Mouse (Mus musculus): ENCODE measurements around the gene Nrxn3. TPM values are rescaled to one million over a fixed set of nuclear protein-coding genes. Genes with fewer than 3 reads are reported as not detected.

Gene Nrxn3
- polyA plus RNA-seq, 1 experiment from 2014 or later, result 96.7 TPM

GRCm38 (mm10) chr12:89884576-89884975 lies 1161.9 kb downstream of the Nrxn3 start:
- no peak for ATAC-seq (ENCODE audit: low FRiP score)
- Histone ChIP-seq H3K4me1 (peaks cover 8% of the 10 kb centered on the region; the same call in 1 of the 2 replicates), H3K9ac (replicated peaks) (no peak overlapping the region), H3K27ac (replicated peaks) (no peak overlapping the region), H3K4me3 (replicated peaks) (no peak overlapping the region), H3K36me3 (no peaks in the 10 kb centered on the region), H3K9me3 (replicated peaks) (no peaks in the 10 kb centered on the region), H3K4me2 (no peak overlapping the region), H3K27me3 (replicated peaks) (no peaks in the 10 kb centered on the region)
- 85% methylated on average over 1 of the region's 1 CpGs for WGBS

GRCm38 (mm10) chr12:89888647-89889046 lies 1166.0 kb downstream of the Nrxn3 start:
- ATAC-seq (ENCODE audit: low FRiP score), result no peak
- Histone ChIP-seq H3K4me2 (no peak overlapping the region), H3K9me3 (replicated peaks) (no peaks in the 10 kb centered on the region), H3K27ac (replicated peaks) (no peak overlapping the region), H3K27me3 (replicated peaks) (no peaks in the 10 kb centered on the region), H3K4me1 (no peaks in the 10 kb centered on the region), H3K36me3 (no peaks in the 10 kb centered on the region), H3K4me3 (replicated peaks) (no peak overlapping the region), H3K9ac (replicated peaks) (no peak overlapping the region)
- 81% methylated on average over 3 of the region's 3 CpGs for WGBS

- Histone ChIP-seq H3K4me3 (replicated peaks) (no peak overlapping the region), H3K36me3 (no peaks in the 10 kb centered on the region), H3K4me2 (no peak overlapping the region), H3K4me1 (no peaks in the 10 kb centered on the region), H3K9ac (replicated peaks) (no peak overlapping the region), H3K27ac (replicated peaks) (no peak overlapping the region), H3K9me3 (replicated peaks) (no peaks in the 10 kb centered on the region), H3K27me3 (replicated peaks) (no peaks in the 10 kb centered on the region)
- 55% methylated on average over 2 of the region's 2 CpGs for WGBS
- no peak for ATAC-seq (ENCODE audit: low FRiP score)
Measured at GRCm38 (mm10) chr12:89896901-89897300, 1174.2 kb downstream of the Nrxn3 start.

GRCm38 (mm10) chr12:89909578-89909977 lies 1186.9 kb downstream of the Nrxn3 start:
- WGBS, result 26% methylated on average over 3 of the region's 3 CpGs
- H3K27ac ChIP-seq (replicated peaks), result no peak overlapping the region
- H3K4me2 ChIP-seq, result no peak overlapping the region
- no peaks in the 10 kb centered on the region for H3K36me3 ChIP-seq
- H3K4me1 ChIP-seq, result peaks cover 6% of the 10 kb centered on the region; the same call in 1 of the 2 replicates
- H3K9me3 ChIP-seq (replicated peaks), result no peaks in the 10 kb centered on the region
- no peak for ATAC-seq (ENCODE audit: low FRiP score)
- H3K27me3 ChIP-seq (replicated peaks), result no peaks in the 10 kb centered on the region
- H3K4me3 ChIP-seq (replicated peaks), result no peak overlapping the region
- no peak overlapping the region for H3K9ac ChIP-seq (replicated peaks)

- 39% methylated on average over 8 of the region's 8 CpGs for WGBS
- no peaks in the 10 kb centered on the region for H3K27me3 ChIP-seq (replicated peaks)
- H3K4me3 ChIP-seq (replicated peaks), result no peak overlapping the region
- ATAC-seq (ENCODE audit: low FRiP score), result peak; percentile 72
- H3K27ac ChIP-seq (replicated peaks), result peak overlapping the region; percentile 51
- no peak overlapping the region for H3K4me2 ChIP-seq
- no peaks in the 10 kb centered on the region for H3K36me3 ChIP-seq
- H3K9me3 ChIP-seq (replicated peaks), result no peaks in the 10 kb centered on the region
- H3K9ac ChIP-seq (replicated peaks), result no peak overlapping the region
- H3K4me1 ChIP-seq, result 0 out of 2 replicates have a peak, but pooled peaks cover 6% of the 10 kb centered on the region
Measured at GRCm38 (mm10) chr12:89918138-89918829, 1195.6 kb downstream of the Nrxn3 start.

- Histone ChIP-seq H3K4me2 (no peak overlapping the region), H3K36me3 (no peaks in the 10 kb centered on the region), H3K9me3 (replicated peaks) (no peaks in the 10 kb centered on the region), H3K4me1 (no peaks in the 10 kb centered on the region), H3K9ac (replicated peaks) (no peak overlapping the region), H3K4me3 (replicated peaks) (no peak overlapping the region), H3K27me3 (replicated peaks) (no peaks in the 10 kb centered on the region), H3K27ac (replicated peaks) (no peak overlapping the region)
- WGBS, result 91% methylated on average over 1 of the region's 1 CpGs
- ATAC-seq (ENCODE audit: low FRiP score), result no peak
Measured at GRCm38 (mm10) chr12:89932338-89932737, 1209.7 kb downstream of the Nrxn3 start.

GRCm38 (mm10) chr12:89933630-89934029 lies 1211.0 kb downstream of the Nrxn3 start:
- 75% methylated on average over 5 of the region's 5 CpGs for WGBS
- H3K4me2 ChIP-seq, result no peak overlapping the region
- no peaks in the 10 kb centered on the region for H3K4me1 ChIP-seq
- no peak for ATAC-seq (ENCODE audit: low FRiP score)
- no peaks in the 10 kb centered on the region for H3K36me3 ChIP-seq
- H3K9ac ChIP-seq (replicated peaks), result no peak overlapping the region
- no peak overlapping the region for H3K27ac ChIP-seq (replicated peaks)
- H3K9me3 ChIP-seq (replicated peaks), result no peaks in the 10 kb centered on the region
- H3K4me3 ChIP-seq (replicated peaks), result no peak overlapping the region
- H3K27me3 ChIP-seq (replicated peaks), result no peaks in the 10 kb centered on the region

GRCm38 (mm10) chr12:89940746-89941145 lies 1218.1 kb downstream of the Nrxn3 start:
- ATAC-seq (ENCODE audit: low FRiP score), result no peak
- WGBS, result 95% methylated on average over 2 of the region's 2 CpGs
- Histone ChIP-seq H3K9ac (replicated peaks) (no peak overlapping the region), H3K27ac (replicated peaks) (no peak overlapping the region), H3K27me3 (replicated peaks) (no peaks in the 10 kb centered on the region), H3K4me2 (no peak overlapping the region), H3K9me3 (replicated peaks) (no peaks in the 10 kb centered on the region), H3K4me3 (replicated peaks) (no peak overlapping the region), H3K4me1 (no peaks in the 10 kb centered on the region), H3K36me3 (no peaks in the 10 kb centered on the region)

GRCm38 (mm10) chr12:89945911-89946502 lies 1223.3 kb downstream of the Nrxn3 start:
- H3K4me3 ChIP-seq (replicated peaks), result no peak overlapping the region
- H3K9me3 ChIP-seq (replicated peaks), result no peaks in the 10 kb centered on the region
- 85% methylated on average over 2 of the region's 2 CpGs for WGBS
- H3K9ac ChIP-seq (replicated peaks), result no peak overlapping the region
- no peaks in the 10 kb centered on the region for H3K4me1 ChIP-seq
- no peaks in the 10 kb centered on the region for H3K36me3 ChIP-seq
- H3K4me2 ChIP-seq, result no peak overlapping the region
- no peak for ATAC-seq (ENCODE audit: low FRiP score)
- no peaks in the 10 kb centered on the region for H3K27me3 ChIP-seq (replicated peaks)
- no peak overlapping the region for H3K27ac ChIP-seq (replicated peaks)

- Histone ChIP-seq H3K36me3 (no peaks in the 10 kb centered on the region), H3K9ac (replicated peaks) (no peak overlapping the region), H3K4me3 (replicated peaks) (no peak overlapping the region), H3K27ac (replicated peaks) (no peak overlapping the region), H3K9me3 (replicated peaks) (no peaks in the 10 kb centered on the region), H3K4me1 (no peaks in the 10 kb centered on the region), H3K4me2 (no peak overlapping the region), H3K27me3 (replicated peaks) (no peaks in the 10 kb centered on the region)
- WGBS, result 77% methylated on average over 5 of the region's 5 CpGs
- no peak for ATAC-seq (ENCODE audit: low FRiP score)
Measured at GRCm38 (mm10) chr12:89946522-89946921, 1223.8 kb downstream of the Nrxn3 start.

- no peak overlapping the region for H3K4me2 ChIP-seq
- no peak for ATAC-seq (ENCODE audit: low FRiP score)
- H3K9ac ChIP-seq (replicated peaks), result no peak overlapping the region
- no peak overlapping the region for H3K27ac ChIP-seq (replicated peaks)
- peaks cover 3% of the 10 kb centered on the region; the same call in 1 of the 2 replicates for H3K4me1 ChIP-seq
- no peaks in the 10 kb centered on the region for H3K36me3 ChIP-seq
- no peaks in the 10 kb centered on the region for H3K9me3 ChIP-seq (replicated peaks)
- H3K27me3 ChIP-seq (replicated peaks), result no peaks in the 10 kb centered on the region
- no peak overlapping the region for H3K4me3 ChIP-seq (replicated peaks)
Measured at GRCm38 (mm10) chr12:89953237-89953636, 1230.6 kb downstream of the Nrxn3 start.

- ATAC-seq (ENCODE audit: low FRiP score), result no peak
- Histone ChIP-seq H3K9me3 (replicated peaks) (no peaks in the 10 kb centered on the region), H3K4me1 (peaks cover 3% of the 10 kb centered on the region; the same call in 1 of the 2 replicates), H3K4me2 (no peak overlapping the region), H3K27ac (replicated peaks) (no peak overlapping the region), H3K27me3 (replicated peaks) (no peaks in the 10 kb centered on the region), H3K36me3 (no peaks in the 10 kb centered on the region), H3K9ac (replicated peaks) (no peak overlapping the region), H3K4me3 (replicated peaks) (no peak overlapping the region)
- WGBS, result 71% methylated on average over 3 of the region's 3 CpGs
Measured at GRCm38 (mm10) chr12:89953649-89954048, 1231.0 kb downstream of the Nrxn3 start.

All from neural tube, embryonic 15.5 days (tissue).